Mouse (Mus musculus) liver, postnatal 0 days (tissue): ENCODE measurements around the gene Btnl1.

Experiments used
- CTCF ChIP-seq: sonication (generic); IDR thresholded peaks from 2 replicates; pipeline ENCODE4 v1.5.1; 2016; ENCODE audit warnings: antibody characterized with exemption, low read depth
- EP300 ChIP-seq: IDR thresholded peaks from 2 replicates; pipeline ENCODE4 v1.6.1; 2016; ENCODE audit warnings: antibody characterized with exemption, low read depth, mild to moderate bottlenecking

DNA sequence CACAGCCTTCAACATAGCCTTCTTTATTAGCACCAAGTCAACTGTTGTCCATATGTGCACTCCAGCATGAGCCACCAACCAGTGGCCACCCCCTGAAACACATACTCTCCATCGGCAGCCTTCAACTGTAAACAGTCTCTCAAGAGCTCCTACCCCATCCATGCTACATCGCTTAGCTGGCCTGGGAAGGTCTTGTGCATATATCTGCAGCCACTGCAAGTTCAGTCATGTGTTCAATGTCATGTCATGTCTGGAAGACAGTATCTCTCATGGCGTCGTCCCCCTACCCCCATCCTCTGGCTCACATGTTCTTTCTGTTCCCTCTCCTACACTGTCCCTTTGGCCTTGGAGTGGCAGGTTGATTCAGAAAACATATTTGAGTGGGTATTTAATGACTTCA lies 32.0 kb upstream of the Btnl1 start:
- TF ChIP-seq EP300 (no peak), CTCF (no peak)
